Mouse (Mus musculus) brain, embryonic 18.5 days (tissue): ENCODE measurements around the gene Vasp.
A peak's percentile ranks its signal among the peaks of the same experiment; 100 is the strongest.

Source experiments
- DNase-seq: peaks from one replicate; pipeline ENCODE4 v3.0.0-alpha.2; 2012; ENCODE audit warnings: low read depth, low spot score

Vasp gene

GRCm38 (mm10) chr7:19270509-19271237 lies 944 bp downstream of the Vasp start:
- DNase-seq = no peak

DNA sequence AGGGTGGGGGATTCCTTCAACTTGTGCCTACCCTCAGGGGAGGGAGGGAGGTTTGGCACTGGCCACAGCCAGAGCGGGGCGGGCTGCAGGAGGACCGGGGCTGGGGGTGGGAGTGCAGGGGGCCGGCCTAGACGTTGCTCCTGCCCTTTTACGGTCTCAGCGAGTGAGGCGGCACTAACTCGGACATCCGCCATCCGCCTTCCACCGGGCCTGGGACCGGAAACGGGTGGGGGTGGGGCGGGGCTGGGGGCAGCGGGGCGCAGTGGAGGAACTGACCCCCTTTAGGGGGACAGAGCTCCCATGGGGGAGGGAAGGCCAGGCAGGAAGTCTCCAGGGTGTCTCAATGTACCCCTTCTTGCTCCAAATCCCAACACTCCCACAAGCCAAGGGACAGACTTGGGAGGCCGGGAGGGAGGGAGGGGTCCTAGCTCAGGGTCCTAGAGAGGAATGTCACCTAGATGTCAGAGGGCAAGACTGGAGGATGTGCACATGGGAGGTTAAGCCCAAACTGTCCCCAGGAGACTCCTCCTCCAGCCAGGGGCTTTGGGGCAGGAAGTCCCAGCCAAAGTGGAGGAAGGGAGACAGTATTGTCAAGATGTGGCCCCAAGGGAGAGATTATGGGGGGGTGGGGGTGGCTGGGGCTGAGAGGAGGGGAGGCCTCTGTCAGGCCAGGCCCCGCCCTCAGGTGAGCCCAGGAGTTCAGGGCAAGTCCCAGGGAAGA lies 1.7 kb downstream of the Vasp start:
- DNase-seq = no peak

DNA sequence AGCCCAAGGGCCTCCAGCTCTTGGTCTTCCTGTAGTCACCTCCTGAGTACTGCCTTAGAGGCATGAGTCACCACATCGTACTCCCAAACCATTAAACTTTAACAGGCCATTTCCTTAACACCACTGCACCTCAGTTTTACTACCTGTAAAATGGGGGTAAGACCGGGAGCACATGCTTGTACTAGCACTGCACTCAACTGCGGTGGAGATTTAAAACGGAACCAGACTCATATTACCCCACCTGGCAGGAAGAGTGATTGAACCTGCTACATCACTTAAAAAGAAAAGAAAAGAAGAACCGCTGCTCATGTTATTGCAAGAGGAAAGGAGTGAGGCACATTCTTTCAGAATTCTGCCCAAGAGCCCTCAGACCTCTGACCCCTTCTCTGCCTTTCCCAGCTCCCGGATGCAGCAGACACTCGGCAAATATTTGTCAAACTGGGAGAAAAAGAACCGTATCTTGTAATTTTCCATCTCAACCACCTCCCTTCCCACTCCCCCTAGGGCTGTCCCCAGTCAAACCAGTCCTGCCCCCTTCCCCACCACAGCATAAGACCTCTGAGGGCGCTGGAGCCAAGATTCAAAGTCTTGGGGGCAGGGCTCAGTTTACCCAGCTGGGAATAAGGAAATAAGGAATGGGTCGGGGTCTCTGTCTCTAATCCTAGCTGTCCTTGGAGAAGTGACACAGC lies 2.5 kb downstream of the Vasp start:
- DNase-seq = no peak

DNA sequence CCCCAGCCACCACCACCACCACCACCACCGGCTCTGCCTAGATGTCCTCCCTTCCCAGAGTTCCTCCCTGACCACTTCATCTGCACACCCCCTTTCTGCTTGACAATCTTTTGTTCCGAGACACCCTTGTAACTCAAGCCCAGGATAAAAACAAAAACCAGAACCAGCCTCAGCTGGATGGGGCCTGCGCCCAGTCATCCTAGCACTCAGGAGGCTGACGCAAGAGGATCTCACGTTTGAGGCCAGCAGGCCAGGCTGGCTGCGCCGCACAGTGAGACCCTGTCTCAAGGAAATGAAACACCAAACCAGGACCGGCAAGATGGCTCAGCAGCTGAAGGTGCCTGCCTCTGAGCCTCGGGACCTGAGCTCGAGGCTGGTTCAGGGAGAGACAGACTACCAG lies 4.6 kb downstream of the Vasp start:
- DNase-seq = no peak

- no peak for DNase-seq
Measured at GRCm38 (mm10) chr7:19265928-19266822, 5.4 kb downstream of the Vasp start.

GRCm38 (mm10) chr7:19265147-19265546 lies 6.5 kb downstream of the Vasp start:
- DNase-seq = no peak

GRCm38 (mm10) chr7:19258336-19258735 lies 13.3 kb downstream of the Vasp start:
- no peak for DNase-seq

GRCm38 (mm10) chr7:19257390-19258022 lies 14.1 kb downstream of the Vasp start:
- no peak for DNase-seq

- DNase-seq = no peak
Measured at GRCm38 (mm10) chr7:19256567-19256966, 15.1 kb downstream of the Vasp start.

- DNase-seq = no peak
Measured at GRCm38 (mm10) chr7:19255395-19255794, 16.2 kb downstream of the Vasp start.

- DNase-seq = no peak
Measured at GRCm38 (mm10) chr7:19253437-19253836, 18.2 kb downstream of the Vasp start.

DNA sequence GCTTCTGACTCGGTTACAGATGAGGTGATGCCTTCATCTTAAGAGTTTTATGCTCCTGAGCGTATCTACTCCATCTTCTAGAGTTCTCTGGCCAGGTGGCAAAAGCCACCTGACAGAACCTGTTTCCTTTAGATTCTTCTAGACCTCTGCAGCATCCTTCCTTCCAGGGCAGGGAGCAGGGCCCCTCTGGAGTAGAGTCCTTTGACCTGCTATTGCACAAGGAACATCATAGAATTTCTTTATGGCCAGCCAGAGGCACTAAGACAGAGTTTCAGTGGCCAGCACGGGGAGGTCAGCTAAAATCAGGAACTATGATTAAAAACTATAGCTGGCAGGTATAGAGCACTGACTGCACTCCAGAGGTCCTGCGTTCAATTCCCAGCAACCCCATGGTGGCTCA lies 19.5 kb downstream of the Vasp start:
- no peak for DNase-seq

- no peak for DNase-seq
Measured at GRCm38 (mm10) chr7:19247511-19247910, 24.1 kb downstream of the Vasp start.

DNA sequence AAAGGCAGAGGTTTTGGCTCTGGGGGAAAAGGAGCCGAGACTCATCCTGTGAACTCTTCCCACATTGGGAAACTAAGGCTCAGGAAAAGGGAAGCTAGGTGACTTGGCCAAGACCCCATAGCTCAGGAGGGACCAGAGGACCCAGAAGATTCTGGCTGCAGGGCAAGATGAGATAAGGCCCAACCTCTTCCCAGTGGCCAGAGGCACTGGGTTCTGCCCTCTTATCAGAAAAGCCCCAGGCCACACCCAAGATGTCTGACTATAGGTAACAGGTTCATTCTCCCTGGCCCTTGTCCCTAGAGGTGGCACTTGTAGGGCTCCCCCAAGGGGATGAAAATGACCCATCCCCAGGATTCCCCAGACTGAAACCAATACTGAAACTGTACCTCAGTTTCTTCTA lies 24.8 kb downstream of the Vasp start:
- DNase-seq = no peak

DNA sequence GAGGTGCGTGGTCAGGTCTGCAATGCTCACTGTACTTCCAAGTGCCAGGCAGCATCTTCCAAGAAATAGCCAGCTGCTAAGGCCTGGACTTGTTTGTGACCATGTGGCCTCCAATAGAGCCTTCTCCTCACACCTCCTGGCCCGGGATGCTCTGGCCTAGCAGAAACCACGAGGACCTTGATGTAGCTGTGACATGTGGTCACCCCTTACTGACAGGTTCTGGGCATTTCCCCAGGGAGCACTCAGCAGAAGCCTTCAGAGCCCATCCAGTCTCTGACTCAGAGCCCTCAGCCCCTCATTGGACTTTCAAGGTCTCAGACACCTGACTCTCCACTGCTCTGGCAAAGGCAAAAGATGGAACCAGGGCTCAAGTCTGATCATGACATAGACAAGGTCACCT lies 26.5 kb downstream of the Vasp start:
- no peak for DNase-seq

- DNase-seq = no peak
Measured at GRCm38 (mm10) chr7:19243858-19244257, 27.8 kb downstream of the Vasp start.

- no peak for DNase-seq
Measured at GRCm38 (mm10) chr7:19242005-19242404, 29.6 kb downstream of the Vasp start.

- DNase-seq = no peak
Measured at GRCm38 (mm10) chr7:19240905-19241463, 30.6 kb downstream of the Vasp start.

DNA sequence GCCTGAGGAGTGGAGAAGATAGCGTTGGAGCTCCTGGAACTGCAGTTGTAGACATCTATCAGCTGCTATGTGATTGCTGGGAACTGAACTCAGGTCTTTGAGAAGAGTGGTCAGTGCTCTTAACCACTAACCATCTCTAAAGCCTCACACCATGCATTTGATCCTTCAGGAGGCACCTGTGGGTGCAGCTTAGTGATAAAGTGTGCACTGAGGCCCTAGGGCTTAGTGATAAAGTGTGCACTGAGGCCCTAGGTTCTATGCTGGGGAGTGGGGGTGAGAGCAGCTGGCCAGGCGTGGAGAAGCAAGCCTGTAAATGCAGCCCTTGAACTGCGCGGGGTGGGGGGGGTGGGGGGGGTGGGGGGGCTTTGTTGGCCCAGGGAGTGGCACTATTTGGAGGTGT lies 31.6 kb downstream of the Vasp start:
- DNase-seq = no peak

DNA sequence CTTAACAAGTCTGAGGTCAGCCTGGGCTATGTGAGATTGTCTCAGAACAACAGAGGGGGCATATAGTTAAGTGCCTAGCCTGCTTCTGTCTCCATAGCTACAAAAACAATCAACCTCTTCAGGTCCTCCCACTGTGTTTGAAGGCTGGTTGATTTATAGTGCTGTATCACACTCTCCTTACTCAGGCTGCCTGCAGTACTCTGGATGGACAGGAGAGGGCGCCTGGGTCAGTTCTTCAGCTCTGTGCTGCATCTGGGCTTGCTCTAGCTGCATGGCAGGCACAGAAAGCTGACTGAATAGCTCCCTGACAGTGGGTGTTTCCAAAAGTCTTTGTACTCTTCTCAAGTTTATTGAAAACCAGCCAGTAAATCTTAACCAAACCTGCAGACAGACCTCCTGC lies 32.2 kb downstream of the Vasp start:
- DNase-seq = peak; percentile 56

DNA sequence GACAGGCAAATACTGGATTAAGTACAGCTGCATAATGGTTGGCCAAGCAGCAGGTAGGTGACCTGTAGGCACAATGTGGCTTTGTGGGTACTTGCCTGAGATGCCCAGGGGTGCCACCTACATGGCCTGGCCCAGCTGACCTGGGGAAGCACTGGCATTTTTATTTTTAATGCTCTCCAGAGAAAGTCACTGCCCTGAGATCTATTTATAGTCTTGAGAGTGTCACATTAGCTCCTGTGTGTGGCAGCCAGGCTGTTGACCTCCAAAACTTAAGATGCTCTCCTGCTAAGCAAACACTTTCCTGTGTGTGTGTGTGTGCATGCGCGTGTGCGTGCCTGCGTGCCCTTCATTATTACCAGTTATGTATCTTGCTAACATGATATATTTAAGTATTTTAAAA lies 33.3 kb downstream of the Vasp start:
- DNase-seq = no peak
